18 mouse cellular contexts compared by ENCODE assay signal in the genomic region with DNA sequence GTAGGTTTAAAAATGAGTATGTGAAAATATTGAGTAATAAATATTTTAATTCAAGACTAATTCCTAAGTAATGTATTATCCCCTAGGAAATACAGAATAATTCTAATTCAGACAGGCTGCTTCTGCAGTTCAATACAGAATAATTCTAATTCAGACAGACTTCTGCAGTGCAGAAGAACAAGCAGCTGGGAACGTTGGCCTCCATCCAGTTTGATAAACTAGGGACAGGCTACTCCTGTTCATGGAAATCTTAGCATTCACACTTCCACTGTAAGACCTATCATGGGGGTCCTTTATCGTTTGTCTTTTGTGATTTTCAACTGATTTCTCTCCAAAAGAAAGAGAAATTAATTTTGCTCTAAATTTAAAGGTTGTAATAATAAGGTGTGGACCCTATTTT.
DNase-seq lines count a peak whose midpoint lies in the region; TF ChIP-seq lines count a peak whose summit lies in the region.
"Had no signal": no experiment of that assay in that cellular context is flagged by ENCODE, and none has a peak within 500 bp of the region (broad histone marks: within the 10 kb centered on the region; RNA-seq: fewer than 3 reads in every experiment).

No protein-coding gene starts in this region.

- no peaks in the 10 kb centered on the region for H3K27me3 ChIP-seq in heart, adult 2 months (ENCODE audit: control insufficient read depth, insufficient read depth, low read length)
- H3K27me3 ChIP-seq: hindbrain, embryonic 15.5 days; limb, embryonic 12.5 days had no signal

- intact Hi-C loops in heart, adult 2 months (cut with DNase I): no loop called here

- DNase-seq in cerebellum, postnatal 10 days: peak; percentile 60 to 63
- DNase-seq in cerebellum, postnatal 25 days: no peak
- DNase-seq in heart, adult 18-20 months: peak; percentile 21 to 31
- no peak for DNase-seq in heart, adult 2 months
- DNase-seq in kidney, postnatal 4 days: peak; percentile 38
- DNase-seq in kidney, postnatal 36 days: no peak
- DNase-seq in right cerebral cortex, postnatal 10 days (ENCODE audit: low spot score in 2 of 2): peak; percentile 30 to 42
- no peak for DNase-seq in right cerebral cortex, adult 2 months (ENCODE audit: low spot score in 2 of 2)
- DNase-seq: adrenal gland, postnatal 36 days; cerebellum, adult 9-10 months; kidney, adult 11 months; layer of hippocampus, postnatal 36 days; right cerebral cortex, adult 18-20 months had no signal

- TF ChIP-seq POLR2A in heart, adult 2 months (IDR thresholded peaks at IDR 0.05; ENCODE audit: insufficient read depth, low read depth, low read length): no peak

- no peaks in the 10 kb centered on the region for H3K4me1 ChIP-seq in heart, adult 2 months (ENCODE audit: control insufficient read depth, insufficient read depth, low read length)
- H3K4me1 ChIP-seq: hindbrain, embryonic 15.5 days; limb, embryonic 12.5 days had no signal

- no peak overlapping the region for H3K27ac ChIP-seq in heart, adult 2 months
- H3K27ac ChIP-seq: hindbrain, embryonic 15.5 days; limb, embryonic 12.5 days; liver, embryonic 14.5 days; stomach, postnatal 0 days had no signal

- WGBS in heart, adult 2 months: 23% methylated on average over 2 of the region's 2 CpGs

- TF ChIP-seq CTCF in heart, adult 2 months (IDR thresholded peaks at IDR 0.05): no peak

- no peaks in the 10 kb centered on the region for H3K36me3 ChIP-seq in heart, adult 2 months (ENCODE audit: control insufficient read depth, insufficient read depth, low read length)
- H3K36me3 ChIP-seq: G1E; hindbrain, embryonic 15.5 days; limb, embryonic 12.5 days had no signal

- TF ChIP-seq EP300 in heart, adult 2 months (IDR thresholded peaks at IDR 0.05; ENCODE audit: insufficient read depth, low read depth, low read length): no peak

- no peak overlapping the region for H3K4me3 ChIP-seq in heart, adult 2 months
- H3K4me3 ChIP-seq: hindbrain, embryonic 15.5 days; limb, embryonic 12.5 days had no signal

- no peak overlapping the region for H3K9ac ChIP-seq in heart, adult 2 months (ENCODE audit: low read depth, low read length)
- H3K9ac ChIP-seq: hindbrain, embryonic 15.5 days; limb, embryonic 12.5 days; liver, embryonic 14.5 days had no signal

- no peaks in the 10 kb centered on the region for H3K79me2 ChIP-seq in heart, adult 2 months (replicated peaks; ENCODE audit: control insufficient read depth, insufficient read depth, low read length)

Comparison
In these comparisons a context has a peak if more than half of its experiments do, and no peak if none do; other contexts are left out.
1. DNase-seq: peak in cerebellum, postnatal 10 days (2 of 2), heart, adult 18-20 months (2 of 2), kidney, postnatal 4 days (2 of 2) and right cerebral cortex, postnatal 10 days (2 of 2); none in cerebellum, postnatal 25 days (0 of 2), heart, adult 2 months (0 of 2), kidney, postnatal 36 days (0 of 2) and right cerebral cortex, adult 2 months (0 of 2).